Mouse (Mus musculus) heart, embryonic 12.5 days (tissue): ENCODE data around the gene Ubqln5. TPM values are rescaled to one million over a fixed set of nuclear protein-coding genes. Genes with fewer than 3 reads are reported as not detected.

Experiments
- ATAC-seq: fragments of 200-750 bp; cut with Nextera tagmentation; 2 replicates; pipeline ENCODE4 v1.8.0; 2017; ENCODE audit warnings: moderate TSS enrichment, moderate library complexity; ENCODE audit not compliant: insufficient number of reproducible peaks, low FRiP score
- H3K27ac ChIP-seq: fragments of 300-500 bp; sonication (generic); 2 replicates; pipeline ENCODE4 v1.5.1; 2016; ENCODE audit warnings: mild to moderate bottlenecking, moderate library complexity; ENCODE audit not compliant: poor library complexity, severe bottlenecking
- H3K27me3 ChIP-seq: fragments of 300-500 bp; sonication (generic); replicated peaks from 2 replicates; pipeline ENCODE4 v1.6.1; 2016; ENCODE audit warnings: mild to moderate bottlenecking, moderate library complexity
- H3K36me3 ChIP-seq: fragments of 300-500 bp; sonication (generic); 2 replicates; pipeline ENCODE4 v1.6.1; 2016; ENCODE audit warnings: mild to moderate bottlenecking, moderate library complexity
- H3K4me1 ChIP-seq: fragments of 300-500 bp; sonication (generic); replicated peaks from 2 replicates; pipeline ENCODE4 v1.6.1; 2016; ENCODE audit warnings: mild to moderate bottlenecking
- H3K4me2 ChIP-seq: fragments of 300-500 bp; sonication (generic); 2 replicates; pipeline ENCODE4 v1.6.1; 2016; ENCODE audit warnings: mild to moderate bottlenecking, moderate library complexity
- H3K4me3 ChIP-seq: fragments of 300-500 bp; sonication (generic); 2 replicates; pipeline ENCODE4 v1.5.1; 2016; ENCODE audit warnings: mild to moderate bottlenecking
- H3K9ac ChIP-seq: fragments of 300-500 bp; sonication (generic); 2 replicates; pipeline ENCODE4 v1.6.1; 2016; ENCODE audit warnings: mild to moderate bottlenecking, moderate library complexity
- H3K9me3 ChIP-seq: fragments of 300-500 bp; sonication (generic); replicated peaks from 2 replicates; pipeline ENCODE4 v1.6.1; 2016; ENCODE audit warnings: mild to moderate bottlenecking, moderate library complexity
- WGBS: fragments of 180-500 bp; shearing (Covaris S2); methylation state at CpG from one replicate; pipeline ENCODE4 v1.1.7; 2016; 5-methylcytosine and 5-hydroxymethylcytosine counted together
- polyA plus RNA-seq: library from polyadenylated mRNA; unstranded; fragments of >200 nt; fragmentation: Nextera tagmentation; extraction: Ambion mirVana; gene quantifications from 2 replicates; pipeline ENCODE4 v1.2.1, GENCODE M21; 2016

Gene Ubqln5
- polyA plus RNA-seq, 1 experiment from 2014 or later: not detected

GRCm38 (mm10) chr7:104085365-104085764 is 44.3 kb downstream of the Ubqln5 start, which contains the start of gene Olfr645:
Gene Olfr645, minus strand, starts transcription at chr7:104085465.
- no peak within 1 kb of the TSS for H3K4me2 ChIP-seq
- no peak within 1 kb of the TSS for H3K9ac ChIP-seq
- WGBS: 68% methylated on average over 1 of the region's 1 CpGs
- H3K9me3 ChIP-seq: no peaks in the 10 kb centered on the region
- no peak within 1 kb of the TSS for H3K4me3 ChIP-seq
- no peak within 1 kb of the TSS for H3K27ac ChIP-seq
- H3K36me3 ChIP-seq: no peaks in the 10 kb centered on the region
- no peaks in the 10 kb centered on the region for H3K27me3 ChIP-seq
- no peak for ATAC-seq
- no peaks in the 10 kb centered on the region for H3K4me1 ChIP-seq

Other genes starting within 250 kb of the Ubqln5 start
- gene Olfr66, start 243.6 kb downstream of the Ubqln5 start, polyA plus RNA-seq: not detected in 2 replicates
- not detected in 2 replicates for gene Olfr64, start 235.3 kb downstream of the Ubqln5 start, polyA plus RNA-seq
- gene Olfr65, start 226.3 kb downstream of the Ubqln5 start, polyA plus RNA-seq: not detected in 2 replicates
- not detected in 2 replicates for gene Olfr631, start 201.0 kb downstream of the Ubqln5 start, polyA plus RNA-seq
- gene Olfr632, start 195.5 kb downstream of the Ubqln5 start, polyA plus RNA-seq: not detected in 2 replicates
- not detected in 2 replicates for gene Olfr633, start 185.4 kb downstream of the Ubqln5 start, polyA plus RNA-seq
- not detected in 2 replicates for gene Olfr635, start 158.7 kb downstream of the Ubqln5 start, polyA plus RNA-seq
- gene Olfr638, start 131.1 kb downstream of the Ubqln5 start, polyA plus RNA-seq: 0.18 TPM in 1 of 2 replicates, not detected in the other
- 0.03 and 0.04 TPM in 2 replicates for gene Olfr639, start 112.5 kb downstream of the Ubqln5 start, polyA plus RNA-seq
- not detected in 2 replicates for gene Olfr640, start 104.3 kb downstream of the Ubqln5 start, polyA plus RNA-seq
- not detected in 2 replicates for gene Olfr641, start 94.4 kb downstream of the Ubqln5 start, polyA plus RNA-seq
- not detected in 2 replicates for gene Olfr642, start 77.2 kb downstream of the Ubqln5 start, polyA plus RNA-seq
- gene 4930516K23Rik, start 68.4 kb downstream of the Ubqln5 start, polyA plus RNA-seq: not detected in 2 replicates
- gene Olfr644, start 58.0 kb downstream of the Ubqln5 start, polyA plus RNA-seq: not detected in 2 replicates
- gene Olfr645, start 44.4 kb downstream of the Ubqln5 start, polyA plus RNA-seq: not detected in 2 replicates
- gene Olfr646, start 25.0 kb downstream of the Ubqln5 start, polyA plus RNA-seq: not detected in 2 replicates
- gene Olfr643, start 7.6 kb upstream of the Ubqln5 start, polyA plus RNA-seq: not detected in 2 replicates
- gene Ubqln3, start 13.5 kb upstream of the Ubqln5 start, polyA plus RNA-seq: not detected in 2 replicates
- not detected in 2 replicates for gene Ubqlnl, start 20.7 kb upstream of the Ubqln5 start, polyA plus RNA-seq
- gene Olfm5, start 35.0 kb upstream of the Ubqln5 start, polyA plus RNA-seq: not detected in 2 replicates
- gene Olfr648, start 53.6 kb upstream of the Ubqln5 start, polyA plus RNA-seq: 0.28 and 0.32 TPM in 2 replicates
- gene Olfr649, start 66.2 kb upstream of the Ubqln5 start, polyA plus RNA-seq: not detected in 2 replicates
- 7.6 and 7.7 TPM in 2 replicates for gene Trim6, start 89.0 kb upstream of the Ubqln5 start, polyA plus RNA-seq
- gene Trim34a, start 114.6 kb upstream of the Ubqln5 start, polyA plus RNA-seq: 2.4 TPM in 2 replicates
- gene Trim5, start 158.3 kb upstream of the Ubqln5 start, polyA plus RNA-seq: 0.53 and 0.64 TPM in 2 replicates
- gene Trim12a, start 185.6 kb upstream of the Ubqln5 start, polyA plus RNA-seq: 10.0 and 11.8 TPM in 2 replicates
- 0.17 TPM in 1 of 2 replicates, not detected in the other for gene Trim34b, start 199.6 kb upstream of the Ubqln5 start, polyA plus RNA-seq
- gene Trim12c, start 223.5 kb upstream of the Ubqln5 start, polyA plus RNA-seq: 2.3 and 2.4 TPM in 2 replicates
- gene Trim30b, start 240.1 kb upstream of the Ubqln5 start, polyA plus RNA-seq: not detected in 2 replicates